Comparison of ENCODE assay signal across 32 mouse cellular contexts in the genomic region with DNA sequence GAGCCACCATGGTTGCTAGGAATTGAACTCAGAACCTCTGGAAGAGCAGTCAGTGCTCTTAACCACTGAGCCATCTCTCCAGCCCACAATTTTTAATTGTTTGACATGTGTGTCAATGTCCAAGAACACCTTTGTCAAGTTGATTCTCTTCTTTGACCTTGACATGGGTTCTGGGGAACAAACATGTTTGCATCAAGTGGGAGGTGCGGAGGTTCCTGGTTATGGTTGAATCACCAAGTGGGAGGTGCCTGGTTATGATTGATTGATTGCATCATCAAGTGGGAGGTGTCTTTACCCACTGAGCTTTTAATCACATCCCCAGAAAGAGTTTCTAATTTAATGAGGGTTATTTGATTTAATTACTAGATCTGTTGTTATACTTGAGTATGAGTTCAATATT. TPM values are rescaled to one million over a fixed set of nuclear protein-coding genes. Genes with fewer than 3 reads are reported as not detected.
"Had no signal": no experiment of that assay in that cellular context is flagged by ENCODE, and none has a peak within 500 bp of the region (broad histone marks: within the 10 kb centered on the region; RNA-seq: fewer than 3 reads in every experiment).

No protein-coding gene starts in this region.

- H3K27me3 ChIP-seq: limb, embryonic 12.5 days; limb, embryonic 13.5 days; limb, embryonic 15.5 days; liver, embryonic 13.5 days; liver, embryonic 15.5 days; lung, embryonic 15.5 days; megakaryocyte, embryonic 14.5 days; midbrain, embryonic 12.5 days; midbrain, embryonic 13.5 days; midbrain, embryonic 15.5 days had no signal

- H3K9ac ChIP-seq: limb, embryonic 12.5 days; limb, embryonic 13.5 days; limb, embryonic 15.5 days; liver, embryonic 13.5 days; liver, embryonic 14.5 days; liver, embryonic 15.5 days; lung, embryonic 14.5 days; lung, embryonic 15.5 days; midbrain, embryonic 12.5 days; midbrain, embryonic 13.5 days; midbrain, embryonic 15.5 days had no signal

- H3K36me3 ChIP-seq: midbrain, embryonic 10.5 days; midbrain, embryonic 12.5 days; midbrain, embryonic 13.5 days; midbrain, embryonic 15.5 days had no signal

- H3K27ac ChIP-seq: left cerebral cortex, adult 2 months; limb, embryonic 10.5 days; limb, embryonic 12.5 days; limb, embryonic 13.5 days; limb, embryonic 15.5 days; liver, embryonic 13.5 days; liver, embryonic 14.5 days; liver, embryonic 15.5 days; lung, embryonic 15.5 days; macrophage; midbrain, embryonic 10.5 days; midbrain, embryonic 12.5 days; midbrain, embryonic 13.5 days; midbrain, embryonic 15.5 days had no signal

- ATAC-seq: lung, postnatal 0 days; midbrain, embryonic 13.5 days; midbrain, embryonic 15.5 days; midbrain, embryonic 16.5 days had no signal

- H3K4me2 ChIP-seq: limb, embryonic 12.5 days; limb, embryonic 13.5 days; limb, embryonic 15.5 days; liver, embryonic 11.5 days; liver, embryonic 13.5 days; liver, embryonic 15.5 days; lung, embryonic 14.5 days; lung, embryonic 15.5 days; midbrain, embryonic 11.5 days; midbrain, embryonic 12.5 days; midbrain, embryonic 13.5 days; midbrain, embryonic 15.5 days had no signal

- DNase-seq: left cerebral cortex, postnatal 4 days; liver; liver, embryonic 13.5 days; lung, adult 18-20 months; lung, adult 2 months; lung, embryonic 14.5 days; lung, postnatal 10 days; lung, postnatal 14 days; lung, postnatal 36 days; lung, postnatal 4 days; midbrain, embryonic 14.5 days had no signal

- H3K9me3 ChIP-seq: limb, embryonic 10.5 days; limb, embryonic 12.5 days; limb, embryonic 13.5 days; limb, embryonic 15.5 days; liver, embryonic 13.5 days; liver, embryonic 15.5 days; lung, embryonic 15.5 days; megakaryocyte, embryonic 14.5 days; midbrain, embryonic 10.5 days; midbrain, embryonic 12.5 days; midbrain, embryonic 13.5 days; midbrain, embryonic 15.5 days had no signal

- H3K4me3 ChIP-seq: left cerebral cortex, adult 2 months; limb, embryonic 10.5 days; limb, embryonic 12.5 days; limb, embryonic 13.5 days; limb, embryonic 15.5 days; liver, embryonic 13.5 days; liver, embryonic 15.5 days; lung, embryonic 15.5 days; megakaryocyte, embryonic 14.5 days; midbrain, embryonic 10.5 days; midbrain, embryonic 12.5 days; midbrain, embryonic 13.5 days; midbrain, embryonic 15.5 days; myocyte had no signal

RNA-seq across cellular contexts. Expression of a gene that starts 38.9 kb away (rescaled TPM):
- total RNA-seq: megakaryocyte-erythroid progenitor cell, adult 5-6 weeks; midbrain, postnatal 0 days had no signal
- polyA plus RNA-seq: macrophage had no signal
